Mouse (Mus musculus) layer of hippocampus, adult 9-11 months (tissue): Measurements from ENCODE around the gene B230307C23Rik.
"Not testable (repeated sequence)": the region's sequence is repeated elsewhere in the genome, so short reads cannot be mapped to it uniquely, and the experiment has no call there.

Experiments
- DNase-seq: peaks from one replicate; pipeline ENCODE4 v3.0.0; 2022

Gene B230307C23Rik

GRCm38 (mm10) chr16:97996616-97997382 is at the start of gene B230307C23Rik:
Gene B230307C23Rik (plus strand): TSS chr16:97997315.
- peak; percentile 92 for DNase-seq

GRCm38 (mm10) chr16:97948836-97949235 is 48.3 kb upstream of the B230307C23Rik start:
- DNase-seq = no peak

- DNase-seq = no peak
These were observed 47.1 kb upstream of the B230307C23Rik start for GRCm38 (mm10) chr16:97950061-97950460.

GRCm38 (mm10) chr16:97952371-97952770 is 44.7 kb upstream of the B230307C23Rik start:
- no peak for DNase-seq

GRCm38 (mm10) chr16:97952801-97953200 is 44.3 kb upstream of the B230307C23Rik start:
- DNase-seq = no peak

- DNase-seq = no peak
These were observed 43.8 kb upstream of the B230307C23Rik start for GRCm38 (mm10) chr16:97953300-97953699.

GRCm38 (mm10) chr16:97956011-97956410 is 41.1 kb upstream of the B230307C23Rik start:
- no peak for DNase-seq

GRCm38 (mm10) chr16:97957626-97958025 is 39.5 kb upstream of the B230307C23Rik start:
- no peak for DNase-seq

- DNase-seq = no peak
These were observed 38.6 kb upstream of the B230307C23Rik start for GRCm38 (mm10) chr16:97958401-97958973.

- DNase-seq = no peak
These were observed 36.8 kb upstream of the B230307C23Rik start for GRCm38 (mm10) chr16:97960348-97960747.

GRCm38 (mm10) chr16:97961381-97962150 is 35.5 kb upstream of the B230307C23Rik start:
- DNase-seq = no peak

GRCm38 (mm10) chr16:97962151-97962948 is 34.8 kb upstream of the B230307C23Rik start, which contains the start of the genes C2cd2 and Zbtb21:
Gene C2cd2 (minus strand): TSS chr16:97962598.
Gene Zbtb21 (minus strand): TSS chr16:97962622.
- DNase-seq = peak; percentile 98

- no peak for DNase-seq
These were observed 33.1 kb upstream of the B230307C23Rik start for GRCm38 (mm10) chr16:97963956-97964540.

GRCm38 (mm10) chr16:97977277-97977676 is 19.8 kb upstream of the B230307C23Rik start:
- no peak for DNase-seq

GRCm38 (mm10) chr16:97977722-97978121 is 19.4 kb upstream of the B230307C23Rik start:
- no peak for DNase-seq

GRCm38 (mm10) chr16:97981362-97981761 is 15.8 kb upstream of the B230307C23Rik start:
- no peak for DNase-seq

GRCm38 (mm10) chr16:97984589-97984988 is 12.5 kb upstream of the B230307C23Rik start:
- no peak for DNase-seq

- no peak for DNase-seq
These were observed 5.6 kb upstream of the B230307C23Rik start for GRCm38 (mm10) chr16:97991517-97991916.

- not testable (repeated sequence) for DNase-seq
These were observed 4.6 kb upstream of the B230307C23Rik start for GRCm38 (mm10) chr16:97992477-97992876.

- peak; percentile 19 for DNase-seq
These were observed 1.1 kb upstream of the B230307C23Rik start for GRCm38 (mm10) chr16:97995849-97996615.

- not testable (repeated sequence) for DNase-seq
These were observed 242 bp downstream of the B230307C23Rik start for GRCm38 (mm10) chr16:97997383-97997731.
